Mouse (Mus musculus): ENCODE measurements around the gene Cyfip2.

GRCm38 (mm10) chr11:46204841-46205240 is 107.8 kb downstream of the Cyfip2 start:
- TF ChIP-seq GATA1 (IDR thresholded peaks at IDR 0.05; ENCODE audit: borderline replicate concordance, low read length) = no peak
- TF ChIP-seq FLI1 (IDR thresholded peaks at IDR 0.05; ENCODE audit: low read length) = no peak
